Mouse (Mus musculus) hindlimb bud, embryonic 11.5 days (tissue): ENCODE data around the gene Slc51b.

Experiments used
- DNase-seq: peaks from one replicate; pipeline ENCODE4 v3.0.0-alpha.2; 2012; ENCODE audit warnings: low read depth, low spot score; ENCODE audit errors: extremely low spot score

Slc51b gene

GRCm38 (mm10) chr9:65374468-65375162, 48.1 kb downstream of the Slc51b start:
- DNase-seq = no peak

DNA sequence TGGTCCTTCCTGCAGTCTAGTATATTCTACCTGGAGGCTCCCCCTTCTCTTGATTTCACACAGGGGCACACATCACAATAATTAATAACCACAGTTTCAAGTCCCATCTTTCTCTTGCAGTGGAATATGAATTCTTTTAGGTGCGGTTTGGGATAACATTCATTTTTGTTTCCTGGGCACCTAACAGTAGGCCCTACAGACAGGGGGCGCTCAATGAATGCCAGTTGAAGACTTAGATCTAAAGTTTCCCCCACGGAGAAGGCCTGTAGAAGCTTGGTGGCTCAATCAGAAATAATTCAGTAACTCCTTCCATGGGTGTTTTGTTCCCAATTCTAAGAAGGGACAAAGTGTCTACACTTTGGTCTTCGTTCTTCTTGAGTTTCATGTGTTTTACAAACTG, 50.3 kb downstream of the Slc51b start:
- DNase-seq = no peak

DNA sequence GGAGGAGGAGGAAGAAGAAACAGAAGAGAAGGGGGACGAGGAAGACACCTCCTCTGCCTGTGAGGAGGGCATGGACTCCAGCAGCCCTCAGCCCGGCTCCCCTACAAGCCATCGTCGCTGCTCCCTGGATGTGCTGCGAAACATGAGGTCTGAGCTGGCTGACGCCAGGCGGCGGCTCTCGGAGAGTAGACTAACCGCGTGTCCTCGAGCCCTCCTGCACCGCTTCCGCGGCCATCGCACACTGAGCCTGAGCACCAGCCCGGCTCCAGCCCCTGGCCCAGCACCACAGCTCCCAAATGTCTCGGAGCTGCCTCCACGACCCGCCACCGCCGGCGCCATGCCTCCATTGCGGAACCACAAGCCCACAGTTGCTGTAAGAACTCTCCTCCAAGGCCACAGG, 51.0 kb downstream of the Slc51b start:
- DNase-seq = no peak

DNA sequence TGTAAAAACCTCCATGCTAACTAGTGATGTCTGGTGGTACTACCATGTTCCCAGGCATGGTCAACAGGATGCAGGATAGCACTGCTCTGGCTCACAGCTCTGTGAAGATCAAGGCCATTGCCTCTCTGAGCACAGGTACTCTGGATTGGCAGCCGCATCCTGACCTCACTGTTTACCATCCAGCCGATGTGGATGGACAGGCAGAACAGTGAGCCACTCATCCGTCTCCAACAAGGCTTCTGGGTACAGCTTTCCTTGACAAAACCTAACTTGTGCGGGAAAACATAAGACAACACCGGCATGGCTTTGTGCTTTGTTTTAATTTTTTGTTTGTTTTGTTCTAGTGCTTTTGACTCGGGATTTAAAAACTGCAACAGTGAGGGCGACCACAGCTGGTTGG, 57.0 kb downstream of the Slc51b start:
- DNase-seq = no peak

GRCm38 (mm10) chr9:65363684-65364083, 59.1 kb downstream of the Slc51b start:
- DNase-seq = no peak
